Mouse (Mus musculus): ENCODE results near the gene Glod4.

GRCm38 (mm10) chr11:76268001-76268459 is 24.5 kb upstream of the Glod4 start:
- TF ChIP-seq CTCF (IDR thresholded peaks at IDR 0.05; ENCODE audit: low read depth) (no peak), EP300 (IDR thresholded peaks at IDR 0.05; ENCODE audit: low read depth) (no peak)

Measured in liver, embryonic 14.5 days (tissue).